Mouse (Mus musculus) MEL (cell line): ENCODE results near the gene Abcg2. TPM values are rescaled to one million over a fixed set of nuclear protein-coding genes. Genes with fewer than 3 reads are reported as not detected.

Experiments used
- DNase-seq: peaks from one replicate; pipeline ENCODE4 v3.0.0; 2011; ENCODE audit warnings: low read depth, low spot score
- H3K27ac ChIP-seq: 2 replicates; pipeline ENCODE4 v1.5.1; 2012; ENCODE audit warnings: low read depth, mild to moderate bottlenecking, control low read depth, low read length, moderate library complexity; ENCODE audit not compliant: control insufficient read depth
- H3K27me3 ChIP-seq, 2 experiments: fragments of 150-350 bp in 1 of 2; sonication (generic) in 1 of 2; 2 replicates each; pipeline ENCODE4 v1.6.1; 2012; ENCODE audit warnings: low read length in 2 of 2, mild to moderate bottlenecking in 2 of 2, improper control_type of control experiment in 1 of 2, moderate library complexity in 1 of 2; ENCODE audit not compliant: insufficient read depth in 2 of 2, control insufficient read depth in 1 of 2
- H3K36me3 ChIP-seq, 2 experiments: 2 replicates each; pipeline ENCODE4 v1.6.1; 2012 to 2014; ENCODE audit warnings: low read length in 2 of 2, improper control_type of control experiment in 1 of 2, inconsistent platforms in 1 of 2, mild to moderate bottlenecking in 1 of 2; ENCODE audit not compliant: insufficient read depth in 2 of 2, control insufficient read depth in 1 of 2
- H3K4me1 ChIP-seq, 2 experiments: fragments of 150-350 bp in 1 of 2; sonication (generic) in 1 of 2; 2 replicates each; pipeline ENCODE4 v1.6.1; 2012; ENCODE audit warnings: low read length in 2 of 2, improper control_type of control experiment in 1 of 2, mild to moderate bottlenecking in 1 of 2; ENCODE audit not compliant: insufficient read depth in 2 of 2, control insufficient read depth in 1 of 2
- H3K4me3 ChIP-seq, 2 experiments: fragments of 150-350 bp in 1 of 2; sonication (generic) in 1 of 2; 2 replicates each; pipeline ENCODE4 v1.5.1; 2012; ENCODE audit warnings: low read depth in 2 of 2, low read length in 2 of 2, mild to moderate bottlenecking in 2 of 2, moderate library complexity in 2 of 2, control low read depth in 1 of 2, improper control_type of control experiment in 1 of 2; ENCODE audit not compliant: control insufficient read depth in 1 of 2, insufficient read depth in 1 of 2
- H3K79me2 ChIP-seq: 2 replicates; pipeline ENCODE4 v1.6.1; 2012; ENCODE audit warnings: mild to moderate bottlenecking, low read length, moderate library complexity; ENCODE audit not compliant: control insufficient read depth, poor library complexity, insufficient read depth
- H3K9ac ChIP-seq: 2 replicates; pipeline ENCODE4 v1.6.1; 2012; ENCODE audit warnings: low read depth, mild to moderate bottlenecking, control low read depth, low read length, moderate library complexity; ENCODE audit not compliant: control insufficient read depth, poor library complexity, severe bottlenecking
- H3K9me3 ChIP-seq: fragments of 150-350 bp; sonication (generic); replicated peaks from 2 replicates; pipeline ENCODE4 v1.6.1; 2012; ENCODE audit warnings: mild to moderate bottlenecking, low read length, improper control_type of control experiment, moderate library complexity; ENCODE audit not compliant: insufficient read depth
- CTCF ChIP-seq, 3 experiments: IDR thresholded peaks in 2 of 3; conservative IDR thresholded peaks in 1 of 3; 2 replicates each; pipeline ENCODE4 v1.5.1; 2011 to 2012; ENCODE audit warnings: low read length in 3 of 3, low read depth in 2 of 3, mild to moderate bottlenecking in 2 of 3, improper control_type of control experiment in 1 of 3, inconsistent platforms in 1 of 3, mixed read lengths in 1 of 3, moderate library complexity in 1 of 3; ENCODE audit not compliant: control insufficient read depth in 1 of 3, insufficient read depth in 1 of 3, poor library complexity in 1 of 3, severe bottlenecking in 1 of 3
- GATA1 ChIP-seq: IDR thresholded peaks from 2 replicates; pipeline ENCODE4 v1.6.1; 2011; ENCODE audit warnings: low read depth, low read length, improper control_type of control experiment
- KAT2A ChIP-seq: conservative IDR thresholded peaks from 2 replicates; pipeline ENCODE4 v1.6.1; 2012; ENCODE audit warnings: low read depth, low read length, improper control_type of control experiment, inconsistent platforms
- MEF2A ChIP-seq: IDR thresholded peaks from 2 replicates; pipeline ENCODE4 v1.6.1; 2014; ENCODE audit warnings: low read depth, mild to moderate bottlenecking, inconsistent platforms, low read length, improper control_type of control experiment; ENCODE audit not compliant: poor library complexity, insufficient replicate concordance, severe bottlenecking; ENCODE audit errors: extremely low read depth
- MYC ChIP-seq: IDR thresholded peaks from 2 replicates; pipeline ENCODE4 v1.6.1; 2011; ENCODE audit warnings: low read depth, mild to moderate bottlenecking, low read length, improper control_type of control experiment, moderate library complexity
- NRF1 ChIP-seq: IDR thresholded peaks from 2 replicates; pipeline ENCODE4 v1.6.1; 2014; ENCODE audit warnings: low read depth, mild to moderate bottlenecking, inconsistent platforms, low read length, improper control_type of control experiment, moderate library complexity; ENCODE audit not compliant: poor library complexity, insufficient read depth, severe bottlenecking
- POLR2A ChIP-seq, 2 experiments: IDR thresholded peaks; 2 replicates each; pipeline ENCODE4 v1.6.1; 2011 to 2012; ENCODE audit warnings: low read length in 2 of 2, mild to moderate bottlenecking in 2 of 2, control low read depth in 1 of 2, improper control_type of control experiment in 1 of 2, low read depth in 1 of 2, moderate library complexity in 1 of 2; ENCODE audit not compliant: control insufficient read depth in 1 of 2, insufficient read depth in 1 of 2, poor library complexity in 1 of 2
- POLR2AphosphoS2 ChIP-seq: IDR thresholded peaks from 2 replicates; pipeline ENCODE4 v1.6.1; 2011; ENCODE audit warnings: low read length, improper control_type of control experiment
- RCOR1 ChIP-seq: IDR thresholded peaks from 2 replicates; pipeline ENCODE4 v1.6.1; 2012; ENCODE audit warnings: low read depth, mild to moderate bottlenecking, inconsistent platforms, low read length, improper control_type of control experiment
- TBP ChIP-seq: IDR thresholded peaks from 2 replicates; pipeline ENCODE4 v1.8.0; 2011; ENCODE audit warnings: low read depth, low read length, improper control_type of control experiment
- TCF12 ChIP-seq: IDR thresholded peaks from 2 replicates; pipeline ENCODE4 v1.6.1; 2014; ENCODE audit warnings: low read depth, mild to moderate bottlenecking, inconsistent platforms, low read length, improper control_type of control experiment, moderate library complexity
- USF1 ChIP-seq: IDR thresholded peaks from 2 replicates; pipeline ENCODE4 v1.6.1; 2014; ENCODE audit warnings: low read depth, mild to moderate bottlenecking, inconsistent platforms, low read length, improper control_type of control experiment, moderate library complexity
- polyA plus RNA-seq, 2 experiments: library from polyadenylated mRNA; stranded (reverse) in 1 of 2; unstranded in 1 of 2; fragments of >175 nt in 1 of 2; fragments of >200 nt in 1 of 2; gene quantifications; 2 replicates each; pipeline versions ENCODE4 v1.2.1 to v1.2.4; 2012; ENCODE audit warnings: low replicate concordance in 2 of 2, low read depth in 1 of 2; ENCODE audit not compliant: insufficient read length in 2 of 2, insufficient read depth in 1 of 2, missing spikeins in 1 of 2
- total RNA-seq: library from RNA; depleted of rRNA; stranded (reverse); fragments of 300-350 nt; gene quantifications from 2 replicates; pipeline ENCODE4 v1.2.3, GENCODE M21; 2012

The Abcg2 gene
- total and polyA plus RNA-seq, 3 experiments = 14.4 to 20.9 TPM; not detected in 1

GRCm38 (mm10) chr6:58694257-58694656 is 109.9 kb downstream of the Abcg2 start:
- no peaks in the 10 kb centered on the region for H3K9me3 ChIP-seq
- H3K27me3 ChIP-seq = no peaks in the 10 kb centered on the region
- H3K36me3 ChIP-seq = no peaks in the 10 kb centered on the region
- H3K27ac ChIP-seq = no peak overlapping the region
- no peaks in the 10 kb centered on the region for H3K4me1 ChIP-seq
- DNase-seq = no peak
- H3K79me2 ChIP-seq = no peaks in the 10 kb centered on the region
- no peak overlapping the region for H3K4me3 ChIP-seq
- TF ChIP-seq MEF2A = no peak
- TF ChIP-seq KAT2A = no peak
- no peak overlapping the region for H3K9ac ChIP-seq

GRCm38 (mm10) chr6:58694765-58695164 is 110.4 kb downstream of the Abcg2 start:
- TF ChIP-seq RCOR1 (no peak), POLR2A (IDR thresholded peaks at IDR 0.05; ENCODE audit: control insufficient read depth in 1 of 2, insufficient read depth in 1 of 2, low read depth in 1 of 2, low read length in 2 of 2, poor library complexity in 1 of 2) (no peak), TBP (no peak), USF1 (no peak), NRF1 (no peak), KAT2A (no peak), POLR2AphosphoS2 (no peak)
- Histone ChIP-seq H3K27me3 (no peaks in the 10 kb centered on the region), H3K4me3 (no peak overlapping the region), H3K27ac (no peak overlapping the region), H3K79me2 (no peaks in the 10 kb centered on the region), H3K9me3 (no peaks in the 10 kb centered on the region), H3K9ac (no peak overlapping the region), H3K36me3 (no peaks in the 10 kb centered on the region), H3K4me1 (no peaks in the 10 kb centered on the region)
- DNase-seq = no peak

- Histone ChIP-seq H3K79me2 (no peaks in the 10 kb centered on the region), H3K36me3 (no peaks in the 10 kb centered on the region), H3K9ac (no peak overlapping the region), H3K4me3 (no peak overlapping the region), H3K4me1 (no peaks in the 10 kb centered on the region), H3K27ac (no peak overlapping the region), H3K27me3 (no peaks in the 10 kb centered on the region; a peak in 1 of 4 replicates), H3K9me3 (no peaks in the 10 kb centered on the region)
- TF ChIP-seq TCF12 (no peak), MYC (no peak), KAT2A (no peak), CTCF (IDR thresholded peaks at IDR 0.05 in 2 of 3, conservative IDR thresholded peaks at IDR 0.05 in 1 of 3; ENCODE audit: control insufficient read depth in 1 of 3, insufficient read depth in 1 of 3, low read depth in 2 of 3, low read length in 3 of 3, poor library complexity in 1 of 3, severe bottlenecking in 1 of 3) (no peak), GATA1 (no peak)
- no peak for DNase-seq
Observed at GRCm38 (mm10) chr6:58710369-58710768, 126.0 kb downstream of the Abcg2 start.
